Mouse (Mus musculus): Measurements from ENCODE around the gene Hipk2.
A peak's percentile ranks its signal among the peaks of the same experiment; 100 is the strongest.

Hipk2 gene

DNA sequence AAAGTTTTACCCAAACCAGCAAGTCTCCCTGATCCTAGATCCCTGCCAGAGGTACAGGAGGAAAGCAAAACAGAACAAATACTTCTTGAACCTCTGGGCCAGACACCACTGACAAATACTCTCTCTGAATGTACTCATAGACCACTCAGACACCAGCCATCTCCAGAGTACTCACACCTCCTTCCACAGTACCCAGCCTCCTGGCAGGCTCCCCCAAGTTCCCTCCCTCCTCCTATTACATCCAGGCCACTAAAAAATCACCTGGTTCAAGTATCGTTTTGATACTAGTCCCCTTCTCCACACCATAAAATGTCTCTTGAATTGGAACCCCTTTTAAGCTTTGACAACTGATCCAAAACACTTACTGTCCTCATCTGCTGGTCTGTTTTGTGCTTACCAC, 8.7 kb downstream of the Hipk2 start:
- DNase-seq (ENCODE audit: low spot score): no peak

DNA sequence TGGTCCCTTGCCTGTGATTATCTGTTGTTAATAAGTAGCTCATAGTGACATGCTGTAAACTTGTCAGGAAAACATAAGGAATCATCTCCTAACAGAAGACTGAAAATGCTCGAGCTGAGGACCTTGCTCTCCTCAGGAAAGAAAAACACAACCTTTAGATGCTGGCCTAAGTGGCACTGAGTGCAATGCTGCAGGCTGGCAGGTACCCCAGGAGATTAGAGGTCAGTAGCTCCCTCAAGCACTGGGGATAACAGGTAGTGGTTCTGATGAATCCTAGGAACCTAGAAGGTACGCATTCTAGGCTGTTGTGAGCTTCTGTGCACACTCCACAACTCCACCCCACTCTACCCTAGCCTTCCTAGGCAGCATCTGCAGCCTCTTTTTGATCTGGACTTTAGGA, 9.2 kb downstream of the Hipk2 start:
- no peak for DNase-seq (ENCODE audit: low spot score)

DNA sequence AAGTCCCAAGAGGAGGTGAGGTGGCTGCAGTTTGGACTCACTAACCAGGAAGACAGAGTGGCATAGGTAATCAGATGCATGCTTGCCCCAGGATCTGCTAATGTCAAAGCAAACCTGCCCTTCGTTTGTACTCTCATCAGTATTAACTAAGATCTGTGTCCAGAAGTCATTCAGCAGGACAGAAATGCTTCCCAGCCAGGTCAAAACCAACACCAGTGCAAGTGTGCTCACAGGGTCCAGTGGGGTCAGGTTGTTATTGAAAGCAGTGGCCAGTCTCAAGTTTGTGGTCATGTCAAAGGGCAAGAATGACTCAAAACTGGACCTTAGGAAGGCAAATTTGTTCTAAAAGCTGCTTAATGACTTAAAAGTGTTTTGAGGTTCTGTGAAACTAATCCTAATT, 9.6 kb downstream of the Hipk2 start:
- DNase-seq (ENCODE audit: low spot score): no peak

DNA sequence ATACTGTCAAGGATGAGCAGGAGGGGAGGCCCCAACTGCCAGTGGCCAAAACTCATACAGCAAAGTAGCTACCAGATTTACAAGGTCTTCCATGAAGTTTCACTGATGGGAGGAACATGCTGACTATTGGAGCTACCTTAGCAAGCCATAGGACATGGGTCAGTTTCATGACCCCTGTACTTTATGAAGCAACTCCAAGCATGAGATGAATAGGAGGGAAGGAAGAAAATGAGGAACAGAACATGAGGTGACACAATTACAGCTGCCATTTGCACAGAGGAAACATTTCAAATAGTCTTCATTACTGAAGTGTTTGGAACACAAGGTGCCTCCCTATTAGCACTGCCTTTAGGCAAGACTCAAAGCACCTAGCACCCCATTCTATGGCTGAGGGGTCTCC, 10.2 kb downstream of the Hipk2 start:
- DNase-seq (ENCODE audit: low spot score): no peak

DNA sequence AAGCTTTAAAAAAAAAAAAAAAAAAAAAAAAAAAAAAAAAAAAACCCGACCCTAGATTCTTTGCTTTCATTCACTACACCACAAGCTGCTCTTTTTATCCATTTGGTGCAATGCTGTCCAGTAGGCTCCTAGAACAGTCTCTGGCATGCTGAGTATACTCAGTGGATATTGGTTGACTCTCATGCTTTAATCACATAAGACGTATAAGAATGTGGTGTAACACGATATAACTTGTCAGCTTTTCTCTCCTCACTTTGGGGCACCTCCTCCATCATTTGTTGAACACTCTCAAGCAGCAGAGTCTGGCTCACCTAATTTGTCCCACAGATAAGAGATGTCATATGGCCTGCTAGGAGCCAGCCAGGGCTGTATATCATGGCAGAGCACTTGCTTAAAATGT, 12.4 kb downstream of the Hipk2 start:
- DNase-seq (ENCODE audit: low spot score): peak; percentile 39

DNA sequence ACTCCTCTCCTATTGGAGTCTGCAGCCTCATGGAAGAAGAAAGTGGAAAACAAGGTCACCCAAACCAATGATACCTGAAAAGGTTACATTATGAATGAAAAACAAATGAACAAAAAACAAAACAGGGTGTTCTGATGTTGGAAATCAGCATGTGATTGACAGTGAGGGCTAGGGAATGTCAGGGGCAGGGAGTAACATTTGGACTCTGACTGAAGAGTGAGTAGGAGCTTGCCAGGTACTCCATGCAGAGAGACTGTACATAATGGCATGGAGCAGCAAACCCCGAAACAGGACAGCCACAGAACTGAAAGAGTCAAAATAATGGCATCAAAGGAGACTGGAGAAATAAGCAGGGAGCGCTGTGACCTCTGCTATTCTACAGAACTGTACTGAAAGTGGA, 15.7 kb downstream of the Hipk2 start:
- DNase-seq (ENCODE audit: low spot score): no peak

DNA sequence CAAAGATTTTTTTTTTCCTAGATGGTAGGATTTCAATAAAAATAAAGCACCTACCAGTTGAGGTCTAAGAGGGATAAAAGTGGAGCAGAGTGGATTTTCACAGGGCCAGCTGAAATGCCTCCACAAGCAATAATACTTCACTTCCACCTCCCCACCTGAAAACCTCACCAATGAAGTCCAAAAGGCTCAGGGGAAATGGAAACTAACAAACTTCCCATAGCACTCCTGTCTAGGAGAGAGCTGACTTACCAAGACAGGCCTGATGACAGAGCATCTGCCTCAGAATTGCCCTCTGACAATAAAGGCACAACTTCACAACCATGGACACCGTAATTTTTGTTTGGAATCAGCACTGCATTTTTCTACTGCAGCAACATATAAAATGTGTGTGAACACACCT, 16.1 kb downstream of the Hipk2 start:
- DNase-seq (ENCODE audit: low spot score): no peak

DNA sequence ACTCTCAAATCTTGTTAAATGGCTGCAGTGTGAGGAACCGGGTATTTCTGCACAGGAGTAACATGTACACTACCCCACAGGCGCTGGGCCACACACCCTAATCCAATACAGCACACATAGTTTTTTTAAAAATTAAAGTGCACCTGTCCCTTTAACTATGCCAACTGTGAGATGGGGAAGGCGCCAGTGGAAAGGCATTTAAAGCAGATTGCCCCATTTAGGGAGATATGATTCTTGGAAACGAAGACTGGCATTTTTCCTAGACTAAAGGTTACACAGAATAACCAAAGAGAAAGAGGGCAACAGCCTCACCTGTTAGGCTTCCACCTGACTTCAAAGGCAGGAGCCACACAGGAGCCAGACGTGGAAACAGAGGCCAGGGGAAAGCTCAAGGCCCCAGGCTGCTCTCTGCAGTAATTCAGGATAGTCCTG, 22.4 kb downstream of the Hipk2 start:
- DNase-seq (ENCODE audit: low spot score): no peak

DNA sequence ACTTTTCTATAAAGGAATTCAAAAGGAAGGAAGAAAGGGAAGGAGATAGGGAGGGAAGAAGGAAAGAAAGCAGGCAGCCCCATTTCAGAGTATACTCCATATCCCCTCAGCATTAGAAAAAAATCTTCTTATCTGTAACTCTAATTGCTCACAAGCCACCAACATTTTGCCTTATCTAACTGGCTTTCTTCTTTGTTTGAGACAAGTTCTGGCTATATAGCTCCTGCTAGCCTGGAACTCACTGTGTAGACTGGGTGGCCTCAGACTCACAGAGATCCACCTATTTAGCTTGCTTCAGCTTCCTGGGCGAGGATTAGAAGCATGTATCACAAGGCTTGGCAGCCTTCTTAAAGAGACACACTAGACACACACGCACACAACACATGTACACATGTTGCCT, 24.2 kb downstream of the Hipk2 start:
- DNase-seq (ENCODE audit: low spot score): no peak

DNA sequence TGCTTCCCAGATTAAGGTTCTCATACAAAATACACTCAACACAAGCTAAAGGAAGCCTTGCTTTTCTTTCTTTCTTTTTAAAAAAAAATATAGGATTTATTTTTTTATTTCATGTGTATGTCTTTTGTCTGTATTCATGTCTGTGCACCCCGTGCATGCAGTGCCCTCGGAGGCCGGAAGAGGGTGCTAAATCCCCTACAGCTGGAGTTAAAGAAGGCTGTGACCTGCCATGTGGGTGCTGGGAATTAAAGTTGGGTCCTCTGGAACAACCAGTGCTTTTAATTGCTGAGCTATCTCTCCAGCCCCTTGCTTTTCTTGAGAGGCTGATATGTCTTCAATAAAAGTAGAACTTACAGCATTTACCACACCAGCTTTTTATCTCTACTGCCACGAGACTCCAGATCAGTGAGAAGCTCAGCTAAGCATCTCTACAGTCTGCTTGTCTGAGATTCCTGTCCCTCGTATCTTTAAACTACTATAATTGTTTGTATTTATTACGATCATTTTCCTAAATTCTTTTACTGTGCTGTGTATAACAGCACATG, 25.2 kb downstream of the Hipk2 start:
- DNase-seq (ENCODE audit: low spot score): no peak

DNA sequence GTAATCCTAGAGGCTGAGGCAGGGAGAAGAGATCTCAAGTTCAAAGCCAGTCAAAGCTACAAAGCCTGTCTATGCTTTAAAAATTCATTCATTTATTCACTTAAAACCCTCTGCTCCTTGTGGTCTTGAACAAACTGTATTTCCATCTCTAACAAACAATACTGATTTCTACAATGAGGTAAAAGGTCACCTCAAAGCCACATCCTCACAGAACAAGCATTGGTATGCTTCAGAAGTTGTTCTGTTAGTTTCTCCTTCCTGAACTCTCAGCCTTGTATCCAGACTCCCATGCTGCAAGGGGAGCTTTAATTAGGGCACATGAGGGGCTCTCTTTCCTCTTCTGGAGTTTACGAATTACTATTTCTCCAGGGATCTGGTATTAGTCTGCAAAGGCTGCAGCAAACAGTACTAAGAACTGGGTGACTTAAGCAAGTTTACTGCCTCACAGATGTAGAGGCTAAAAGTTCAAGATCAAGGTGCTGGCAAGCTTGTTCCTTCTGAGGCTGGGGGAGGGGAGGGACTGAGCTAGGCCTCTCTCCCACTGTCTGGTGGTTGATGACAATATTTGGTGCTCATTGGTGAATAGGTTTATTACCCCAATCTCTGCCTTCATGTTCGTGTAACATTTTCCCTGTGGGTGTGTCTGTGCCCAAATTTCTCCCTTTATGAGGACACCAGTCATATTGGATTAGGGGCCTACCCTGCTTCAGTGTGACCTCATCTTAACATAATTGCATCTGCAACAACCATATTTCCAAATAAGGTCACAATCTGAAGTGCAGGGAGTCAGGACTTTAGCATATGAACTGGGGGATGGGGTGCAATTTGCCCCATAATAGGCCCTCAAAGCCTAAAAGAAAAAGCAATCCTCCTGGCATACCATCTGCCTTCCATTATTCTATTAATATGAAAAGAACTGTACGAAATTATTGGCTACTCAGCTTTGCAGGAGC, 27.7 kb downstream of the Hipk2 start:
- no peak for DNase-seq (ENCODE audit: low spot score)

DNA sequence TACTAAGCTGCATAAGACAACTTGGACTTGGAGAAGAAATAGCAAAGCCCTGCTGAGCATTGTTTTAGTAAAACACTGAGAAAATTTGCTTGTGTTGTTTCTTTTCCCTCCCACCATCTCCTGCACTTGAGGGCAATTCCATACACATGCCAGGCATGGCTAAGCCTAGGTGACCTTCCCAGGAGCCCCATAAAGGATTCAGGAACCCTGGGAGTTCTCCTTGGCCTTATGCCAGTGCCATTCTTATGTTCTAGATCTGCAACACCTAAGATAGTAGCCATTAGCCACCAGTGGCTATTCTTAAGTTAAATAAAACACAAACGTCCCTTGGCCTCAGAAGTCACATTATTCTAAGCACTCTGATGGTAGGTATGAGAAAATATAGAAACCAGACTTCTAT, 28.5 kb downstream of the Hipk2 start:
- DNase-seq (ENCODE audit: low spot score): no peak

DNA sequence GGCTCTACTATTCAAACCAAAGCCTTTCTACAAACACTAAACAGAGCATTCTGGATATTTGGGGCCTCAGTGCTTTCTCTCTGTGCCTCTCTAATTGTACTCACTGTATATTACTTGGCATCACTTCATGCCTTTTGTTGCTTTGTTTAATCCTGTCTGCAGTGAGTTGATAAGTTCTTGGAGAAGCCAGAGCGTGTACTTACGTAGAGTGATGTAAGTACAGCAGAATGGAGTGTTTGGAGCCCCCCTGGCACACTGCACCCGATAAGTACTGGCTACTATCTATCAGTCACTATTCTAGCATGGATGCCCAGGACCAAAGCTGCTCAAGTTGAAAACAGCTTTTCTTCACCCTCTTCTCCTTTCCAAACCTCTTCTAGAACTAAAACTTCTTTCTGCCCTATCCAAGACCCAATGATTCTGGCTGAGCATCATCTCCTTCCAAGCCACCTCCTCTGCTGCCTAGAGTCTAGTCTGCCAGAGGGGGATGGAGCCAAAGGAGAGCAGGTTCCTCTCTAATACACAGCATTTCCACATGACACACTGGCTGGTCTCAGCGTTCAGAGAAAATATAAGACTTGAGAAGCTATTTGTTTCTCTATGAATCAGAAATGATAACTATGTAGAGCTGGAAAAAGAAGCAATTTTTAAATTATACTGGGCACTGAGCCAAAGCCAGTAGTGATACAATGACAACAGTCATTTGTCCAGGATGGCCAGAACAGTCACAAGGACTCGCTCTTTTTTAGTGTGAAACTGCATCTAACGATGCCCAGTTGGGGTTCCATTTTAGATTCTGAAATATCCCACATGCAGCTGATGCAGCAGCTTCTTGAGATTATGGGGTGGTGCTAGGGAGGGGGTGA, 29.4 kb downstream of the Hipk2 start:
- DNase-seq (ENCODE audit: low spot score): no peak

DNA sequence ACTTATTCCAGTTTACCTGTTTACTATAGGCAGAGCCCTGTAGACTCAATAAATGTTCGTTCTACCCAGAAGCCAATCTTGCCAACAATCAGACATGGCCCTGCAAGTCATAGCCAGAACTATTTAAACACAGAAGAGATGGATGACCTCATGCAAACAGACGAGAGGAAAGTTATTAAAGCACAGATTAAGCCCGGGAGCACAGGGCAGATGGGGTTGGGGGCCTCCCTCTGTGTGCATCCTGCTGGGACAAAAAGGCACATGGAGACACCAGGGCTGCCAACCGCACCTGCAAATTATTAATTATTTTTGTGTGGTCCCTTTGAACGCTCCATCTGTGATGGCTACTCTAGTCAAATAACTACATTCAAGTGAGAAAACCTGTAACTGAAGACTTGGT, 30.1 kb downstream of the Hipk2 start:
- no peak for DNase-seq (ENCODE audit: low spot score)

DNA sequence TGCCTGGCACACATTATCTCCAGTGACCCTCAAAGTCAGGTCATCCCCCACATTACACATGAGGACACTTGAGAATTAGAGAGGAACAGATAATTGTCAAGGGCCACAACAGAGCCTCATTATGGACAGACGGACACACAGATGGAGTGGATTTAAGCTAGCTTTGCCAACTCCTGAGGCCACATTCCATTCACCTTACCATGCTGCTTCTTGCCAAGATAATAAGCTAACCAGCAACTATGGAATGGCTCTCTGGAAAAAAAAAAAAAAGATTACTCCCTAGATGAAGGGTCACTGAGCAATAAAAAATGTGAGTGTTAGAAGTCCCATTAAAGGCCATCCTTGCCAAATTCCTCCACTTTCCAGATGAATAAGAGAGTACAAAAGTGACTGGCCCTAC, 30.8 kb downstream of the Hipk2 start:
- no peak for DNase-seq (ENCODE audit: low spot score)

DNA sequence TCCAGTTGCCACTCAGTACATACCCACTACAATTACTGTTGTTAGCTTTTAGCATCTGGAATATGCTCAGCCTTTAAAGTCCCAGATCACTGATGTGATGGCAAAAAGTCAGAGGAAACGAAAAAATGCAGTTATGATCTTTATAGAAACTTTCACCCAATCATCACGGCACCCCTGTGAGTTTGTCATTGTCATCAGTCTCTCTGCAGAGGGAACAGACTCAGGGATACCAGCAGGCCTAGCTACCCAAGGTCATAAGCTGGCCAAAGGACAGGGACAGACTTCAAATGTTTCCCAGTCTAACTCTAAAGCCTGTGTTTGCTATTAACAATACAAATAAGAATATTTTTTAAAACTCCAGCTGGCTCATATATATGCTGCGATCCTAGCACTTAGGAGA, 34.4 kb downstream of the Hipk2 start:
- no peak for DNase-seq (ENCODE audit: low spot score)

DNA sequence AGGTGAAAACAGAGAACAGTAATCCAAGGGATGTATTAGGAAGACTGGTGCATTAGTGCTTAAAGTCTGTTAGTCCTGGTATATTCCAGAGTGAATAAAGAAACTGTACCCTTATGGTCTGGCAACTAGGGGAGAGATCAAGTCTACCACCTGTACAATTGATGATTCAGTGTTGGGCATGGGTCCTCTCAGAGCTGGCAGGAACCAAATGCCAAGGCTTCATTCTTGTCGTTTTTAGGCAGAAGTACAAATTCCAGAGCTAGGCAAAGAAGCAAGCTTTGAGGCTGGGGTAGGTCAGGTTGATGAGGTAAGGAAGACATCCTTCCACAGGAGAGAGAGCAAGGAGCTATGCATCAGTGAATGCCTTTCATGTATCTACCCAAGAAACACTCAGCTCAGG, 35.2 kb downstream of the Hipk2 start:
- no peak for DNase-seq (ENCODE audit: low spot score)

DNA sequence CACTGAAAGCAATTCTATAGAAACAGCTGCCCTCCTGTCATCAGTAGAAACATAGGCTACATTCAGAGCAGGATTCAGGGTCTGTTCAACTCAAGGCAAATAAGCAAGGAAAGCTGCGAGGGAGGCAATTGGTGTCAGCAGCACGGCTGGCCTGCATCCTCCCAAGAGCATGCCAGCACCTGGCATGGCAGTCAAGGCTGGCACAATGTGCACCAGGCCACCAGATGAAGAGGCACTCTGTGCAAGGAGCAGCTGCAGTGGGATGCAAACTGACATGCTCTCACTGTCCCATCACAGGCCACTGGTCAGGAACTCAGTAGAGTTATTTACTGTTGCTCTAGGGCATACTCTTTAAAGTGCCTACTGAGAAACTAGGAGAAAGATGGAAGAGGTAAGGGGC, 35.6 kb downstream of the Hipk2 start:
- DNase-seq (ENCODE audit: low spot score): no peak

DNA sequence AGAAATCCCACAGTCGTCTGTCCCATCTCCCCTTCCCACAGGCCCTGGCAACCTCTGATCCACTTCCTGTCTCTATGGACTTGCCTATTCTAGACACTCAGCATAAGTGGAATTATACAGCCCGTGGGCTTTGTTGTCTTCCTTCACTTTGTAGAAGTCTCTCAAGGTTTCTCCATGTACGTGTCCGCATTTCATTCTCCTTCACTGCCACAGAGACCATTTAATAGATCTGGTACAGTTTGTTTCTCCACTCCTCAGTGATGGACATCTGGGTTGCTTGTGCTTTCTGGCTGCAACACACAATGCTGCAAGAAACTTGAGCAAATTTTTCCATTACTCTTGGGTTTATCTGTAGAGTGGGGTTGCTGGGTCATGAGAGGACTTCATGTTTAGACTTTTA, 36.1 kb downstream of the Hipk2 start:
- DNase-seq (ENCODE audit: low spot score): no peak

DNA sequence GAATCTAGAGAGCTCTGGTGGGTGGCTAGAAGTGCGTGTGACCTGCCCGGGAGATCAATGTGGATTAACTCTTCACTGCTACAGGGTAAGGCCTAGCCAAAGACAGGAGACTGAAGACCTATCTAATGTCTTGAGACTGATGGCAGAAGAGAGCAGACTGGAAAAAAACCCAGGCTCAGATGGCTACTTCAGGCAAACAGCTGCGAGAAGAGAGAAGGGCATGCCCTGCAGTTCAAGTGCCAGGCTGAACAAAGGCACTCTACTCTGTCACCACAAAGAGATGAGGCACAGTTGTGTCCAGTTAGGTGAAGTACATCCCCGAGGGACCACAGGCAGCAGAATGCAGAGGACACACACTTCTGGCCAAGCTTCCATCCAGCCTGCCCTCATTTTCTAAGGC, 37.9 kb downstream of the Hipk2 start:
- DNase-seq (ENCODE audit: low spot score): no peak

DNA sequence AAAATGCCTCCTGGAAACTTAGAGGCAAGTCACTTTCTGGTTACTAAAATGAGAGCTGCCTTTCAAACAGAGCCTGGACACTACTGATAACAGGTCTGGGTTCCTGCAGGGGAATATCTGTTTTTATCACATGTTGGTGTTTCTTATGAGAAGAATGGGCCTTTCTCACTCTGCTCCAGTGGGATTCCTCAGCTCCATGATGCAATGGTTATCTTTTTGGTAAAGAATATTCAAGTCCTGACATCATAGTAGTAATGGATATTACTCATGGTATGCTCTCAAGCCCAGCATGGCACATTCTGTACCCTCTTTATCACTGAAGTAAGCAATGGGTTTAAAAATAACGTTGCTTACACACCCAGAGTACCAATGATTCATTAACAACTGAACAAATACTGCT, 40.7 kb downstream of the Hipk2 start:
- DNase-seq (ENCODE audit: low spot score): no peak

DNA sequence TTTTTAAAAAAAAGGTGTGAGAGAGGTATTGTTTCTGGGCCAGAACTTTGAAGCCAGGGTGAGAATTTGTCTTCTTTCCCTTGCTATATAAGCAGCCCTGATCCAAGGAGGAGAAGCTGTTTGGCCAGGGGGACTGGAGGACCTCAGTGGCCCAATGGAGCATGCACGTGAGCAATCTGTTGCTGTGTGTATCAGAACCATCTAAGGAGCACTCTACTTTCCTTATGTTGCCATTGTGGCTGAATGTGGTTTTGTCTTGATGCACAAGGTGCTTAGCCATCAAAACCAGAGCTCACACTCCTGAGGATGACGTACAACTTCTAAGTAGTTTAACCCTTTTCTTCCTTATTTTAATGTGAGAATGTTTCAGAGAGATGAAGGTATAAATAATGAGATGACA, 41.2 kb downstream of the Hipk2 start:
- no peak for DNase-seq (ENCODE audit: low spot score)

DNA sequence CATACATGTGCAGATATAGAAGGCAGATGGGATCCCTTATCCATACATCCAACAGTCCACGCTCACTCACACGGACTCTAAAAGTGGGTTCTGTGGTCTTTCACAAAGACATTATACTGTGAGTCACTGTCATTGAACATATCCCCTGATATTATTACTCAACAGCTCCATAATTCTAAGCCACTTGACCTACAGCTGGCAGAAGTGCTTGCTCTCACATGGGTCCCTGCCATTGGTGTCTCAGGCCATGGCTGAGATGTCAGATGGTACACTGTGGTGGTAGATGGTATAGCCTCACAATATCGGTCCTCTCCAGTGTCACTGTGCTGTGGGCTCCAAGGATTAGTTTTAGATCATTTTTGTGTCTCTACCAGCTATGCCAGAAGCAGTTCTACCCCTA, 42.2 kb downstream of the Hipk2 start:
- DNase-seq (ENCODE audit: low spot score): no peak
